Mouse (Mus musculus): ENCODE data around the gene Sox13. TPM values are rescaled to one million over a fixed set of nuclear protein-coding genes. Genes with fewer than 3 reads are reported as not detected.

Gene Sox13
- polyA plus RNA-seq, 1 experiment from 2014 or later: 4.1 TPM

Other genes starting within 250 kb of the Sox13 start
- 2.0 and 2.5 TPM in 2 replicates for gene Golt1a, start 114.6 kb downstream of the Sox13 start, polyA plus RNA-seq (2014; fragmentation: Nextera tagmentation; extraction: Ambion mirVana)
- gene Kiss1, start 102.5 kb downstream of the Sox13 start, polyA plus RNA-seq (2014; fragmentation: Nextera tagmentation; extraction: Ambion mirVana): not detected in 2 replicates
- gene Ren1, start 73.9 kb downstream of the Sox13 start, polyA plus RNA-seq (2014; fragmentation: Nextera tagmentation; extraction: Ambion mirVana): 0.30 and 0.40 TPM in 2 replicates
- 4.5 and 5.8 TPM in 2 replicates for gene Etnk2, start 60.8 kb downstream of the Sox13 start, polyA plus RNA-seq (2014; fragmentation: Nextera tagmentation; extraction: Ambion mirVana)
- 690 and 722 TPM in 2 replicates for gene Snrpe, start 185.9 kb upstream of the Sox13 start, polyA plus RNA-seq (2014; fragmentation: Nextera tagmentation; extraction: Ambion mirVana)
- not detected in 2 replicates for gene Zbed6, start 236.5 kb upstream of the Sox13 start, polyA plus RNA-seq (2014; fragmentation: Nextera tagmentation; extraction: Ambion mirVana)
- gene Gm38394, start 236.9 kb upstream of the Sox13 start, polyA plus RNA-seq (2014; fragmentation: Nextera tagmentation; extraction: Ambion mirVana): 4.4 and 4.5 TPM in 2 replicates

Data from liver, embryonic 11.5 days (tissue).